Comparison of ENCODE assay signal across 19 mouse cellular contexts in the genomic region with DNA sequence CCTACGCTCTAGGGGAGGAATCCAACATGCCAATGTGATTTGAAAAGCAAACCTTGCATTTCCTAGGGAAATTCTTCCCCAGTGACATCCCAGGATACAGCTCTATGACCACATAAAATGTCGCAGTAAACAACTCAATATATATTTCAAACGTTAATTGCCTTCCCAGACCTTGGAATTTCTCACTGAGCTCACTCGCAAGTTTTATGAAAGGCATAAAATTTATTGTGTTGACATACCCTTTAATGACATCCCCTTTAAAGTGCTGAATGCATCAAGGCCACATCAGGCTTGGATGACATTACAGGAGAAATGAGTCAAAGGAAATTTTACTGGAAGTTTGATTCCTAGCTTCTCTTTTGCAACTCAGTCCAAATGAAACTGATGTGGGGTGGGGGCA.
DNase-seq lines count a peak whose midpoint lies in the region; ATAC-seq and TF ChIP-seq lines count a peak whose summit lies in the region.
"Had no signal": no experiment of that assay in that cellular context is flagged by ENCODE, and none has a peak within 500 bp of the region (broad histone marks: within the 10 kb centered on the region; RNA-seq: fewer than 3 reads in every experiment).

No protein-coding gene starts in this region.

- H3K9me3 ChIP-seq in kidney, embryonic 15.5 days (replicated peaks): no peaks in the 10 kb centered on the region
- no peaks in the 10 kb centered on the region for H3K9me3 ChIP-seq in intestine, postnatal 0 days (ENCODE audit: control insufficient read depth)
- H3K9me3 ChIP-seq in midbrain, embryonic 13.5 days: no peaks in the 10 kb centered on the region
- H3K9me3 ChIP-seq: embryonic facial prominence, embryonic 10.5 days; forebrain, embryonic 13.5 days; hindbrain, embryonic 12.5 days had no signal

- no peak overlapping the region for H3K27ac ChIP-seq in kidney, embryonic 15.5 days
- H3K27ac ChIP-seq in intestine, postnatal 0 days (ENCODE audit: low read depth, low read length): no peak overlapping the region
- H3K27ac ChIP-seq in midbrain, embryonic 13.5 days: no peak overlapping the region
- H3K27ac ChIP-seq: embryonic facial prominence, embryonic 10.5 days; forebrain, embryonic 13.5 days; gastrocnemius, adult 2 months; heart, embryonic 13.5 days; hindbrain, embryonic 12.5 days had no signal

- no peak overlapping the region for H3K4me2 ChIP-seq in kidney, embryonic 15.5 days
- no peak overlapping the region for H3K4me2 ChIP-seq in intestine, postnatal 0 days (replicated peaks; ENCODE audit: low read depth)
- no peak overlapping the region for H3K4me2 ChIP-seq in midbrain, embryonic 13.5 days (replicated peaks)
- H3K4me2 ChIP-seq: forebrain, embryonic 13.5 days; heart, embryonic 13.5 days; hindbrain, embryonic 12.5 days had no signal

- no peaks in the 10 kb centered on the region for H3K36me3 ChIP-seq in kidney, embryonic 15.5 days
- no peaks in the 10 kb centered on the region for H3K36me3 ChIP-seq in intestine, postnatal 0 days (ENCODE audit: control insufficient read depth, insufficient read depth)
- H3K36me3 ChIP-seq in midbrain, embryonic 13.5 days: no peaks in the 10 kb centered on the region
- H3K36me3 ChIP-seq: embryonic facial prominence, embryonic 10.5 days; heart, embryonic 13.5 days; hindbrain, embryonic 12.5 days had no signal

- no peaks in the 10 kb centered on the region for H3K27me3 ChIP-seq in kidney, embryonic 15.5 days
- no peaks in the 10 kb centered on the region for H3K27me3 ChIP-seq in intestine, postnatal 0 days (replicated peaks; ENCODE audit: control insufficient read depth, insufficient read depth, low read length)
- no peaks in the 10 kb centered on the region for H3K27me3 ChIP-seq in midbrain, embryonic 13.5 days
- H3K27me3 ChIP-seq: forebrain, embryonic 13.5 days; heart, embryonic 13.5 days; hindbrain, embryonic 12.5 days had no signal

- no peak overlapping the region for H3K4me3 ChIP-seq in kidney, embryonic 15.5 days (replicated peaks)
- no peak overlapping the region for H3K4me3 ChIP-seq in intestine, postnatal 0 days (ENCODE audit: low read depth, low read length)
- no peak overlapping the region for H3K4me3 ChIP-seq in midbrain, embryonic 13.5 days (replicated peaks)
- H3K4me3 ChIP-seq: embryonic facial prominence, embryonic 10.5 days; forebrain, embryonic 13.5 days; gastrocnemius, adult 2 months; heart, embryonic 13.5 days; hindbrain, embryonic 12.5 days had no signal

- no peak overlapping the region for H3K9ac ChIP-seq in kidney, embryonic 15.5 days
- no peak overlapping the region for H3K9ac ChIP-seq in intestine, postnatal 0 days (ENCODE audit: low read depth, low read length)
- H3K9ac ChIP-seq in midbrain, embryonic 13.5 days (replicated peaks): no peak overlapping the region
- H3K9ac ChIP-seq: forebrain, embryonic 13.5 days; forebrain, postnatal 0 days; heart, embryonic 13.5 days; hindbrain, embryonic 12.5 days had no signal

- peak; percentile 49 for ATAC-seq in kidney, embryonic 15.5 days (replicated peaks; ENCODE audit: low FRiP score)
- 0 out of 2 replicates have a peak, but pooled peaks have one; percentile 28 for ATAC-seq in intestine, postnatal 0 days
- no peak for ATAC-seq in midbrain, embryonic 13.5 days
- ATAC-seq: forebrain, embryonic 13.5 days; forebrain, postnatal 0 days; hindbrain, embryonic 16.5 days had no signal

- DNase-seq in kidney, postnatal 14 days: no peak
- peak; percentile 6 for DNase-seq in adrenal gland, postnatal 10 days
- DNase-seq in forelimb bud, embryonic 11.5 days (ENCODE audit: low read depth, low spot score): peak; percentile 32
- DNase-seq in layer of hippocampus, adult 9-11 months: no peak
- no peak for DNase-seq in left cerebral cortex, postnatal 14 days (ENCODE audit: low spot score in 2 of 2)
- DNase-seq: cerebellum, adult 2 months; cerebellum, postnatal 10 days; forebrain, postnatal 0 days; gastrocnemius, adult 2 months; gastrocnemius, postnatal 25 days; heart, postnatal 4 days had no signal

- no peaks in the 10 kb centered on the region for H3K4me1 ChIP-seq in kidney, embryonic 15.5 days
- no peaks in the 10 kb centered on the region for H3K4me1 ChIP-seq in intestine, postnatal 0 days (replicated peaks; ENCODE audit: control insufficient read depth, insufficient read depth, low read length)
- no peaks in the 10 kb centered on the region for H3K4me1 ChIP-seq in midbrain, embryonic 13.5 days (replicated peaks)
- H3K4me1 ChIP-seq: embryonic facial prominence, embryonic 10.5 days; forebrain, embryonic 13.5 days; heart, embryonic 13.5 days; hindbrain, embryonic 12.5 days had no signal

- no peak for TF ChIP-seq CTCF in intestine, postnatal 0 days (IDR thresholded peaks at IDR 0.05; ENCODE audit: low read depth)

- intact Hi-C loops in left cerebral cortex, postnatal 14 days (cut with DNase I): no loop called here

- WGBS in kidney, embryonic 15.5 days: 20% methylated on average over 4 of the region's 4 CpGs
- 25% methylated on average over 4 of the region's 4 CpGs for WGBS in intestine, postnatal 0 days
- WGBS in midbrain, embryonic 13.5 days: 93% methylated on average over 4 of the region's 4 CpGs

Comparison
In these comparisons a context has a peak if more than half of its experiments do, and no peak if none do; other contexts are left out.
1. DNase-seq: peak in adrenal gland, postnatal 10 days (single experiment) and forelimb bud, embryonic 11.5 days (single experiment); none in kidney, postnatal 14 days (single experiment), layer of hippocampus, adult 9-11 months (single experiment) and left cerebral cortex, postnatal 14 days (0 of 2).